Mouse (Mus musculus): ENCODE measurements at regions not wholly inside any gene's neighbourhood (a gene's known extent, or its start where the extent isn't known, plus 50 kb on each side); places are given as distances from the start of the nearest gene placed in this dataset.
A peak's percentile ranks its signal among the peaks of the same experiment; 100 is the strongest.

DNA sequence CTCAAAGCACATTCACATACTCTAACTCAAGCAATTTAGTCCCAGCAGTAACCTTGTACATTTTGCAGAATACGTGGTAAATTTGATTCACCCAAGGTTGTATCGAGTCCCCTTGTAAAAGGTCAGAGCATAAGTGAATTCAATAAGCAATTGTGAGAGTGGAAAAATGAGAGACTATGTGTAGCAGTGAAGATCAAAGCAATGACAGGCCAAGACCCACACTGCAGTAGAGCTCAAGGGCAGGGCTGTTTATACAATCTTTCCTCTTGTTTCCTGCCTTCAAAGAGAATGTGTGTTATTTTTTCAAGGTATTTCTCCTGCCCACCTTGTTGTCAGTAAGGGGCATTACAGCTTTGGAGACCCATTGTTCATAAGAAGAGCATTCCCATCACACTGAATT is 311.4 kb upstream of the Cblb start:
- no peaks in the 10 kb centered on the region for H3K9me3 ChIP-seq
- no peaks in the 10 kb centered on the region for H3K36me3 ChIP-seq (replicated peaks)
- H3K27ac ChIP-seq: no peak overlapping the region
- no peaks in the 10 kb centered on the region for H3K27me3 ChIP-seq (ENCODE audit: poor library complexity, severe bottlenecking)
- no peak overlapping the region for H3K4me3 ChIP-seq
- 90% methylated on average over 2 of the region's 2 CpGs for WGBS
- no peaks in the 10 kb centered on the region for H3K4me1 ChIP-seq
- no peak for DNase-seq (ENCODE audit: extremely low spot score, low spot score)

DNA sequence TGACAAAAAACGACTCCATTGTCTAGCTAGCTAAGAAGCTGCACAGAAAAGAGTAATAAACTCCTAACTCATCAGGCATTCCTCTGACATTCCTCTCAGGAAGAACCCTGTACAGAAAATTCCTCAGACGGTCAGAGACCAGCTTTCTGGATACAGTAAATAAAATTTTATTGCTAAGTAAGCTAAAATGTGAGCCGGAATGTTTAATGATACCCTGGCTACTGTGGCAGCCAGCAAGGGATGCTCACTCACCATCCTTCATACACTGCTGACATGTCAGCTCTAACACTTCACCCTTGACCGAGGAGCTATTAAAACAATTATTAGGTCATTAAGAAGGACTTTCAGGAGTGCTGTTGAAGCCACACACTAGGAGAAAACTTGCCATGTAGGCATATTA is 308.3 kb upstream of the Cblb start:
- no peak for DNase-seq (ENCODE audit: extremely low spot score, low spot score)
- Histone ChIP-seq H3K4me3 (no peak overlapping the region), H3K27me3 (ENCODE audit: poor library complexity, severe bottlenecking) (no peaks in the 10 kb centered on the region), H3K9me3 (no peaks in the 10 kb centered on the region), H3K4me1 (no peaks in the 10 kb centered on the region), H3K27ac (no peak overlapping the region), H3K36me3 (replicated peaks) (no peaks in the 10 kb centered on the region)
- 79% methylated on average over 4 of the region's 4 CpGs for WGBS

DNA sequence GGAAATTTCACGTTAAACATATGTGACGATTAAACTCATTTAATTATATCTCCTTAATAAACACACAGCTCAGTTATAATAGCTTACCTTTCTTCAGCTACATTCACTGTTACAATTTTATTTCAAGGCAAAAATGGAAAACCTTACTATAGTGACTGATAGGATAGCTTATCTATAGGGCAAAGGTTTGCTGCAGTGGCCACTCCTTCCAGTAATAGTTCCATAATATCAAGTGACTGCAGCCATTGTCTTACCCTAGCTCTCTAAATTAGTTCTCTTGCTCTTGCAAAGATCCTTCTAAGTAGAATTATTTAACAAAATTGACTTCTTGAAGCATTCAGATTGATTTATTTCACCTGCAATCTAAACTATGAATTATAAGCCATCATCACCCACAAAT is 289.1 kb upstream of the Cblb start:
- no peaks in the 10 kb centered on the region for H3K4me1 ChIP-seq
- H3K27me3 ChIP-seq (ENCODE audit: poor library complexity, severe bottlenecking): no peaks in the 10 kb centered on the region
- 93% methylated on average over 2 of the region's 2 CpGs for WGBS
- H3K9me3 ChIP-seq: no peaks in the 10 kb centered on the region
- H3K27ac ChIP-seq: no peak overlapping the region
- no peak for DNase-seq (ENCODE audit: extremely low spot score, low spot score)
- no peaks in the 10 kb centered on the region for H3K36me3 ChIP-seq (replicated peaks)
- H3K4me3 ChIP-seq: no peak overlapping the region

DNA sequence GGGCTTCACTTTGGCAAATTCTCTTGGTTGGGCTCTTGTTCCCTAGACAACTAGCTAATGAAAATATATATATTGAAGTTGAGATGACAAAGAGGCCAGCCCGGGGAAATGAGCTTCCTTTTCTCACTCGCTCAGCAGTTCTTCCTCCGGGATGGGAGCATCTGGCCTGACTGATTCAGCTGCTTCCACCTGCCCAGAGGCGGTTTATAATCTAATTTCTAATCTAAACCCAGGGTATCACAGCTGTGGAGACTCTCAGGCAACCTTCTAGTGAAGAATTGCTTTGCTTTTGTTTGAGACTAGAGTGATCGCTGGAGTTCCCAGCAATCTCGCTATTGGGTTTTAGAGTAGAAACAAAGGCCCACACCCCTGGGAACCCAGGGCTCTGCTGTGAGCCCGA is 279.1 kb upstream of the Cblb start:
- DNase-seq (ENCODE audit: extremely low spot score, low spot score): peak; percentile 40
- H3K4me1 ChIP-seq: peaks cover 8% of the 10 kb centered on the region
- no peaks in the 10 kb centered on the region for H3K27me3 ChIP-seq (ENCODE audit: poor library complexity, severe bottlenecking)
- no peak overlapping the region for H3K4me3 ChIP-seq
- no peaks in the 10 kb centered on the region for H3K36me3 ChIP-seq (replicated peaks)
- no peaks in the 10 kb centered on the region for H3K9me3 ChIP-seq
- H3K27ac ChIP-seq: peak overlapping the region; percentile 76
- 29% methylated on average over 7 of the region's 7 CpGs for WGBS

DNA sequence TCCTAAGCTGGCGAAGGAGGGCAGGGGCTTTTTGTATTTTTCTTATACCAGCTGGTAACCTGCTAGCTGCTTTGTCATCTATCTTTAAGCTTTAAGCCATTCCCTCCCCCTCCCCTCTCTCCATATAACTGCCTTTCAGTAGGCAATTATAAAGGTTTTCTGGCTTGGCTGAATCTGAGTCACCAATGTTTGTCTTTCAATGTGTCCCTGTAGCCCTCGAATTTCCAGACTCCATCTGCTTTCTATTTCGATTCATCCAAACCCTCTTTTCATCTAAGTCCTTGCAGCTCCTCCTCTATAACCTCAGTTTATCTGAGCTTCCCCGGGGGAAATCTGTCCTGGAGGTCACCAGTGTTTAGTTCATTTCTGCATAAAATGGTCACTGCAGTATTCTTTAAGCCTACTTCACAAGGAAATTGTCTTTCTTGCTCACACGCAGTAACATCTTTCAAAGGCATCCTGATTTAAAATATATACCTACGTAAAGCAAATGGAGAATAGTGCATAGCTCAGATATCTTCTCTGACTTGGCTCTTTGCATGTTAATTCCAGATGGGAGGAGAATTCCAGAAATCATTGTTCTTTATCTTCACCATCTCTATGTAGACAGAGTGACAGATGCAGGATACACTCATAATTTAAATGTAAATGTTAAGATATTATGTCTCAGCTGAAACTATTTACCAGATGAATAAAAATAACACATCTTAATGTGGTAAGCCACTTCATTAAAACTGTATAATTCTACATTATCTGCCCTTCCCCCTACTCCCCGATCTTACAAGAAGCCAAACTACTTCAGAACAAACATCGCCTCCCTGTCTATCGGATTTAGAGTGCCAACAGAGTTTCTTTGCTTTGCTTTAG is 272.4 kb upstream of the Cblb start:
- WGBS: 54% methylated on average over 9 of the region's 9 CpGs

DNA sequence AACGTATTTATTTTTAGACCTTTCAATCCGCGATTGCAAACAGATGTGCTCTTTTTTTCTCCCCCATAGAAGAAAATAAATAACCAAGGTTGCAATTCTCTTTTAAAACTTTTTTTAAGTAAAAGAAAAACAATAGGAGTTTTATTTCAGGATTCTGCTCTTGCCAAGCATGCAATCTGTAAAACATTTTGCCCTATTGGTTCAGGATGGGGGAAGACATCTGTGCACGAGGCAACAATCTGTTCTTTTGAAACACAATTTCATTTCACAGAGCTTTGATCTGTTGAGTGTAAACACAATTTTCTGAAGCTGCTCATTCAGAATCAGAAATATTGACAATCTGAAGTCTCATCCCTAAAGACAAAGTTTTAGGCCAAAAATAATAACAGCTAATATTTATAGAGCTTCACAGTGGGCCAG is 271.8 kb upstream of the Cblb start:
- H3K27ac ChIP-seq: no peak overlapping the region
- H3K4me1 ChIP-seq: peaks cover 12% of the 10 kb centered on the region
- H3K36me3 ChIP-seq (replicated peaks): no peaks in the 10 kb centered on the region
- H3K4me3 ChIP-seq: no peak overlapping the region
- DNase-seq (ENCODE audit: extremely low spot score, low spot score): no peak
- WGBS: 60% methylated on average over 4 of the region's 4 CpGs
- H3K9me3 ChIP-seq: no peaks in the 10 kb centered on the region
- no peaks in the 10 kb centered on the region for H3K27me3 ChIP-seq (ENCODE audit: poor library complexity, severe bottlenecking)

More for the DNA sequence above, 272.4 kb upstream of the Cblb start:
- Histone ChIP-seq H3K4me3 (no peak overlapping the region), H3K27me3 (ENCODE audit: poor library complexity, severe bottlenecking) (no peaks in the 10 kb centered on the region), H3K27ac (no peak overlapping the region), H3K36me3 (replicated peaks) (no peaks in the 10 kb centered on the region), H3K4me1 (peaks cover 12% of the 10 kb centered on the region), H3K9me3 (no peaks in the 10 kb centered on the region)
- no peak for DNase-seq (ENCODE audit: extremely low spot score, low spot score)

DNA sequence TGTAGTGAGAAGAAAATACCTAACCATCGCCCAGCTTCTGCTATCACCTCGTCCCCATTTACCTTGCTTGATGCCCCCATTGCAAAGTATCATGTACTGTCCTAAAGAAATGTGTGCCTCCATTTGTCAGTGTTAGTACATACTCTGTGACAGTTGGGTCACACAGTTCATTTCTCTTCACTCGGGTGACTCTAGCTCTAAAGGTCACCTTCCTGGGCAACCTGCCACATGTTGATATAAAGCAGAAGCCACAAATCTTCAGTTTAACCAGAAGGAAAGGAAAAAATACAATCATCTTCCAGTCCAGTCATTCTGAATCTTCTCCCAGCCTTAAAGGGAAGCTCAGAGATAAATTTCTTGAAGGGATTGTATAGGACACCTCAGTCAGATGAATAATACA is 263.5 kb upstream of the Cblb start:
- Histone ChIP-seq H3K27ac (no peak overlapping the region), H3K36me3 (replicated peaks) (no peaks in the 10 kb centered on the region), H3K4me3 (no peak overlapping the region), H3K27me3 (ENCODE audit: poor library complexity, severe bottlenecking) (no peaks in the 10 kb centered on the region), H3K9me3 (no peaks in the 10 kb centered on the region), H3K4me1 (no peaks in the 10 kb centered on the region)
- DNase-seq (ENCODE audit: extremely low spot score, low spot score): no peak
- 85% methylated on average over 3 of the region's 3 CpGs for WGBS

DNA sequence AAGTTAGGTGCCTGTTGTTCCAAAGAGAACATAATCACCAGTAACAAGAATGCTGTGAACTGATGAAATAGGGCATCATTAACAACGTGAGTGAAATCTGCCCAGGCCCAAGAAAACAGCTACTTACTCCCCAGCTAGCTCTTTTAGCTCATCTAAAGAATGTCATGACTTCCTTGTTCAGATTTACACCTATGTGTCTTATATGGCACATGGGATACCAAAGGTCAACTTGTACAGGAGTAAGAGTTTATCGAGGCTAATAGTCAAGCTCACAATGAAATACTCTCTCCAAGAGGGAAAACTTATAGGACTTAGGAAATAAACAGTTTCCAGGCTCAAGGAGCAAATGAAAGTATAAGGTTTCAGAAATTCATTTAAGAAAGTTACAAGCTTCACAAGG is 252.1 kb upstream of the Cblb start:
- Histone ChIP-seq H3K9me3 (no peaks in the 10 kb centered on the region), H3K4me1 (no peaks in the 10 kb centered on the region), H3K36me3 (replicated peaks) (no peaks in the 10 kb centered on the region), H3K27me3 (ENCODE audit: poor library complexity, severe bottlenecking) (no peaks in the 10 kb centered on the region), H3K27ac (no peak overlapping the region), H3K4me3 (no peak overlapping the region)
- WGBS: 84% methylated on average over 2 of the region's 2 CpGs
- DNase-seq (ENCODE audit: extremely low spot score, low spot score): no peak

DNA sequence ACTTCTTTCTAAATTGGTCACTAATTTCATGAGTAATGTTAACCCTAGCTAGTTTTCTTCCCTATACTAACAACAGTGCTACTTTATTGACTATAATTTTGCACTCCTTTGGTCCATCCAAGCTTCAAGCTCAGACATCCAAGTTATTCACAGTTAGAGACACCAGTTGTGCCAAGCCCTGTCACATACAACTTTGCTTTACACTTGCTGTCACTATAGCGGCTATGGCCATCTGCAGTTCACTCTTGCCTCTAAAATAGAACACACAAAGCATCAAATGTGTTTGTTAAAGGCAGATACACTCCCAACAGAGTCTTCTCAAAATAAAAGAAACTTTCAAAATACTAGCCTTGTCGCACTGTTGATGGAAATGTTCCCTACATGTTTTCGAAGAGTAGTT is 236.0 kb upstream of the Cblb start:
- no peak for DNase-seq (ENCODE audit: extremely low spot score, low spot score)
- WGBS: 93% methylated on average over 3 of the region's 3 CpGs
- Histone ChIP-seq H3K27me3 (ENCODE audit: poor library complexity, severe bottlenecking) (no peaks in the 10 kb centered on the region), H3K27ac (no peak overlapping the region), H3K9me3 (no peaks in the 10 kb centered on the region), H3K36me3 (replicated peaks) (no peaks in the 10 kb centered on the region), H3K4me1 (no peaks in the 10 kb centered on the region), H3K4me3 (no peak overlapping the region)

DNA sequence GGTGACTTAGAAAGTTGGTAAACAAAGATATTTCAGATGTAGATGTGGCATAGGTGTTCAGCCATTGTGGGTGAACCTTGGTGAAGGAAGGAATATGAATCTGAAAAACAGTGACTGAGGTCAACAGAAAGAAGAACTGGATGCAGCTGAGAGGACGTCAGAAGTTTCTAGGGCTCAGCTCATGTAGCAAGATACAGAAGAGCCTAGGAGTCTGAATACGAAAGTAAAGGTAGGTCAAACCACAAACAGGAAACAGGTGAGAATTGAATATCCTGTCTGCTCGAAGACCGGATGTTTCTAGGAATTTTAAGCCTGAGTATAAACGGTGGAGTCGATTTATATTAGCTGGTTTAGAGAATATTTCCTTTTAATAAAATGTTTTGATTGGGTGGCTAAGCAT is 223.7 kb upstream of the Cblb start:
- Histone ChIP-seq H3K27me3 (ENCODE audit: poor library complexity, severe bottlenecking) (no peaks in the 10 kb centered on the region), H3K4me1 (no peaks in the 10 kb centered on the region)
- WGBS: 91% methylated on average over 6 of the region's 6 CpGs

DNA sequence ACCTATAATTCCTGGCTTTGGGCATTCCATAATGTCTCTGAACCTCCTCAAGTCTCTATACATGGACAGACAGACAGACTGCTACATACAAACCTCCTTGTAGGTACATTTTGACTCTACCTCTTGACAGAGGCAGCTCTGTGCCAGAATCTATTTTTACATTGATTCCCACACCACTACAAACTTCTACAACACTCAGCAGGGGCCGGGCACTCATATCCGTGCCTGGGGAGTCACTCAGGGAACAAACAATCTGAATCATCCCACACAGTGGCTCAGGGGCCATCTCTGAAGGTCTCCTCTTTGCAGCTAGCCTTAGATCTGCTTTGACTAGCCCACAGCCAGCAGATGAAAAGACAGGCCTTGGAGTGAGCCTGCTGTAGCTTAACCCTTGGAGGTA is 221.9 kb upstream of the Cblb start:
- H3K27me3 ChIP-seq (ENCODE audit: poor library complexity, severe bottlenecking): no peaks in the 10 kb centered on the region
- 93% methylated on average over 2 of the region's 2 CpGs for WGBS
- no peak for DNase-seq (ENCODE audit: extremely low spot score, low spot score)
- no peak overlapping the region for H3K27ac ChIP-seq
- no peaks in the 10 kb centered on the region for H3K9me3 ChIP-seq
- no peaks in the 10 kb centered on the region for H3K4me1 ChIP-seq
- no peaks in the 10 kb centered on the region for H3K36me3 ChIP-seq (replicated peaks)
- no peak overlapping the region for H3K4me3 ChIP-seq

More for the DNA sequence above, 223.7 kb upstream of the Cblb start:
- Histone ChIP-seq H3K36me3 (replicated peaks) (no peaks in the 10 kb centered on the region), H3K27ac (no peak overlapping the region), H3K4me3 (no peak overlapping the region), H3K9me3 (no peaks in the 10 kb centered on the region)
- no peak for DNase-seq (ENCODE audit: extremely low spot score, low spot score)

DNA sequence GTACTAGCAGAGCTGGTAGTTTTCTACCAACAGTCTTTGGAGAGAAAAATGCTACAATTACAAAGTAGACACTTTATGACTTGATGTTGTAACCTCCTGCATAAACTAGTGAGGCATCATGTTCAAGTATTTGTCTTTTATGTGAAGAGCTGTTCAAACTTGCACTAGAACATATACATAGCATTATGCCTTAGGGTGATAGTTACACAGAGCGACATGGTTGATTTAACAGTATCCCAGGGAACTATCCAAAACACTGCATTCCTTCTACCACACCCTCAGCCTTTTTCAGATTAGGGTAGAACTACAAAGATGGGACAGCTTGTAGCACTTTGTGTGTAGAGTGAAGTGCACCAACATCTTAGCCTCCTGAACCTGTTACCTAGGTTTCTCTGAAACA is 220.0 kb upstream of the Cblb start:
- WGBS: 90% methylated on average over 1 of the region's 1 CpGs

DNA sequence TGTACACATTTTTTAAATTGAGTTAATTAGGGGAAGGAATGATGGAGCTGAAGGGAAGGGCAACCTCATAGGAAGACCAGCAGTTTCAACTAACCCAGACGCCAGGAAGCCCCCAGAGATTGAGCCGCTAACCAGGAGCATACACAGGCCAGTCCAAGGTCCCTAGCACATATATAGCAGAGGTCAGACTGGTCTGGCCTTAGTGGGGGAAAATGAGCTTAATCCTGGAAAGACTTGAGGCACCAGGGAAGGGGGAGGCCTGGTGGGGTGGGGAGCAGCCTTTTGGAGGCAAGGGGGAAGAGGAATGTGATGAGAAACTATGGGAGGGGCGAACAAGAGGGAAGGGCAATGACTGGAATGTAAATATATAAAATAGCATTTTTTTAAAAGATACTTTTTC is 188.3 kb upstream of the Cblb start:
- Histone ChIP-seq H3K36me3 (replicated peaks) (no peaks in the 10 kb centered on the region), H3K4me1 (no peaks in the 10 kb centered on the region), H3K9me3 (no peaks in the 10 kb centered on the region), H3K4me3 (no peak overlapping the region), H3K27ac (no peak overlapping the region), H3K27me3 (ENCODE audit: poor library complexity, severe bottlenecking) (no peaks in the 10 kb centered on the region)
- 64% methylated on average over 3 of the region's 3 CpGs for WGBS
- no peak for DNase-seq (ENCODE audit: extremely low spot score, low spot score)

More for the DNA sequence above, 220.0 kb upstream of the Cblb start:
- no peak for DNase-seq (ENCODE audit: extremely low spot score, low spot score)
- Histone ChIP-seq H3K9me3 (no peaks in the 10 kb centered on the region), H3K36me3 (replicated peaks) (no peaks in the 10 kb centered on the region), H3K27ac (no peak overlapping the region), H3K27me3 (ENCODE audit: poor library complexity, severe bottlenecking) (no peaks in the 10 kb centered on the region), H3K4me3 (no peak overlapping the region), H3K4me1 (no peaks in the 10 kb centered on the region)

DNA sequence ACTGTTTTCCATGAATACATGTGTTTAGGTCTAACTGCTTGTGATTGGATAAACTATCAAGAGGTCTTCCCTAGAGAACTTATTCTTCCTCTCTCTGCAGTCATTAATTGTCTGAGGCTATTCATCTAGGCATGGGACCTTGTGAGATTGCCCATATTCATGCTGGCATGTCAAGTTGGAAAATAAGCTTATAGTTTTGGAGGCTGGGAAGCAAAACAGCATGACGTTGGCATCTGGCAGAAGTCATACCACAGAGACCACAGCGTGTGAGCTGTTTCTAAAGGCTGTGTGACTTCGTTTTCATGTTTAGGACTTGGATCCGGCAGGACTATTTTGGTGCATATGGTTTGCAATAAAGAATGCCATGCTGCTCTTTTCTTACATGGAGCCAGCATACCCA is 185.5 kb upstream of the Cblb start:
- Histone ChIP-seq H3K27ac (no peak overlapping the region), H3K27me3 (ENCODE audit: poor library complexity, severe bottlenecking) (no peaks in the 10 kb centered on the region), H3K9me3 (no peaks in the 10 kb centered on the region), H3K4me3 (no peak overlapping the region), H3K4me1 (no peaks in the 10 kb centered on the region), H3K36me3 (replicated peaks) (no peaks in the 10 kb centered on the region)
- DNase-seq (ENCODE audit: extremely low spot score, low spot score): no peak
- 81% methylated on average over 4 of the region's 4 CpGs for WGBS

Data from forebrain, embryonic 10.5 days (tissue).